10 mouse cellular contexts compared by ENCODE assay signal in genomic region chr9:61379016-61379634, GRCm38 (mm10). TPM values are rescaled to one million over a fixed set of nuclear protein-coding genes. Genes with fewer than 3 reads are reported as not detected.
A peak's percentile ranks its signal among the peaks of the same experiment; 100 is the strongest.
DNase-seq lines count a peak whose midpoint lies in the region; ATAC-seq lines count a peak whose summit lies in the region.
"Had no signal": no experiment of that assay in that cellular context is flagged by ENCODE, and none has a peak within 500 bp of the region (broad histone marks: within the 10 kb centered on the region; RNA-seq: fewer than 3 reads in every experiment).

No protein-coding gene starts in this region.

- H3K4me2 ChIP-seq in hindbrain, embryonic 16.5 days (ENCODE audit: low read length), result no peak overlapping the region
- H3K4me2 ChIP-seq: lung, embryonic 15.5 days had no signal

- peak; percentile 28 for DNase-seq in cerebellum, adult 11-12 months
- no peak for DNase-seq in cerebellum, adult 11 months
- peak; percentile 5 for DNase-seq in 3T3-L1 (ENCODE audit: low read depth, low spot score)
- no peak for DNase-seq in midbrain, embryonic 10.5 days (ENCODE audit: low spot score)
- DNase-seq in retina, postnatal 1 day, result no peak
- DNase-seq in right cerebral cortex, postnatal 14 days, result no peak
- no peak for DNase-seq in left cerebral cortex, postnatal 36 days (ENCODE audit: low spot score in 2 of 2)

- no peak overlapping the region for H3K9ac ChIP-seq in hindbrain, embryonic 16.5 days (ENCODE audit: low read depth, low read length)
- H3K9ac ChIP-seq: lung, embryonic 15.5 days had no signal

- H3K4me3 ChIP-seq in hindbrain, embryonic 16.5 days (ENCODE audit: low read length), result no peak overlapping the region
- H3K4me3 ChIP-seq in midbrain, embryonic 10.5 days, result peak overlapping the region; percentile 98; the same call in 1 of the 2 replicates
- H3K4me3 ChIP-seq: erythroblast, embryonic 14.5 days; lung, embryonic 15.5 days had no signal

- ATAC-seq in hindbrain, embryonic 16.5 days, result 0 out of 2 replicates have a peak, but pooled peaks have one; percentile 26

- WGBS in hindbrain, embryonic 16.5 days, result 55% methylated on average over 11 of the region's 11 CpGs
- WGBS in midbrain, embryonic 10.5 days, result 68% methylated on average over 11 of the region's 11 CpGs

- H3K4me1 ChIP-seq in hindbrain, embryonic 16.5 days (ENCODE audit: control insufficient read depth, insufficient read depth, low read depth, low read length), result peaks cover 83% of the 10 kb centered on the region
- H3K4me1 ChIP-seq in midbrain, embryonic 10.5 days, result peaks cover 98% of the 10 kb centered on the region

- H3K9me3 ChIP-seq in hindbrain, embryonic 16.5 days (ENCODE audit: control insufficient read depth, low read length), result no peaks in the 10 kb centered on the region
- no peaks in the 10 kb centered on the region for H3K9me3 ChIP-seq in midbrain, embryonic 10.5 days (replicated peaks)
- H3K9me3 ChIP-seq: lung, embryonic 15.5 days had no signal

- H3K27me3 ChIP-seq in hindbrain, embryonic 16.5 days (replicated peaks; ENCODE audit: control insufficient read depth, insufficient read depth, low read length), result no peaks in the 10 kb centered on the region
- H3K27me3 ChIP-seq in midbrain, embryonic 10.5 days (ENCODE audit: low read depth, poor library complexity, severe bottlenecking), result peaks cover 31% of the 10 kb centered on the region

- H3K27ac ChIP-seq in hindbrain, embryonic 16.5 days (ENCODE audit: low read depth, low read length), result no peak overlapping the region
- peak overlapping the region; percentile 87 for H3K27ac ChIP-seq in midbrain, embryonic 10.5 days (replicated peaks)
- H3K27ac ChIP-seq: lung, embryonic 15.5 days had no signal

- intact Hi-C loops in left cerebral cortex, postnatal 36 days (cut with DNase I), result loop anchor here (10.0 kb wide), 3 partner anchors 136 to 486 kb away; no protein-coding TSS in a partner anchor

- peaks cover 3% of the 10 kb centered on the region; the same call in 1 of the 2 replicates for H3K36me3 ChIP-seq in hindbrain, embryonic 16.5 days (ENCODE audit: control insufficient read depth, insufficient read depth, low read length)
- H3K36me3 ChIP-seq in midbrain, embryonic 10.5 days, result peaks cover 93% of the 10 kb centered on the region

RNA-seq across cellular contexts. Expression of gene Tle3, which starts 7.0 kb away (rescaled TPM):
- polyA plus RNA-seq in hindbrain, embryonic 16.5 days (2015; fragmentation: Nextera tagmentation; extraction: Ambion mirVana), result 19.5 and 23.0 TPM in 2 replicates
- polyA plus RNA-seq in midbrain, embryonic 10.5 days (2016; fragmentation: Nextera tagmentation; extraction: Ambion mirVana), result 48.7 and 55.8 TPM in 2 replicates
- 10 to 100 TPM; 57.6 to 67.1 TPM for total RNA-seq in left cerebral cortex, postnatal 36 days (2021)

Comparison
In these comparisons a context has a peak if more than half of its experiments do, and no peak if none do; other contexts are left out.
1. DNase-seq: peak in cerebellum, adult 11-12 months (single experiment) and 3T3-L1 (single experiment); none in cerebellum, adult 11 months (single experiment), midbrain, embryonic 10.5 days (single experiment), retina, postnatal 1 day (single experiment), right cerebral cortex, postnatal 14 days (single experiment) and left cerebral cortex, postnatal 36 days (0 of 2).